Comparison of ENCODE assay signal across 32 mouse cellular contexts in genomic region chr12:56677620-56678019, GRCm38 (mm10). TPM values are rescaled to one million over a fixed set of nuclear protein-coding genes. Genes with fewer than 3 reads are reported as not detected.
DNase-seq lines count a peak whose midpoint lies in the region; ATAC-seq and TF ChIP-seq lines count a peak whose summit lies in the region.
"Had no signal": no experiment of that assay in that cellular context is flagged by ENCODE, and none has a peak within 500 bp of the region (broad histone marks: within the 10 kb centered on the region; RNA-seq: fewer than 3 reads in every experiment).

No protein-coding gene starts in this region.

- H3K9me3 ChIP-seq in G1E (replicated peaks), result no peaks in the 10 kb centered on the region
- H3K9me3 ChIP-seq: embryonic facial prominence, embryonic 10.5 days; embryonic facial prominence, embryonic 13.5 days; forebrain, embryonic 13.5 days; heart, embryonic 10.5 days; heart, embryonic 13.5 days; hindbrain, embryonic 12.5 days; hindbrain, embryonic 15.5 days; intestine, embryonic 15.5 days had no signal

- H3K4me3 ChIP-seq in G1E (ENCODE audit: low read depth, low read length), result no peak overlapping the region
- H3K4me3 ChIP-seq: embryonic facial prominence, embryonic 10.5 days; embryonic facial prominence, embryonic 13.5 days; erythroblast, embryonic 14.5 days; forebrain, embryonic 13.5 days; gastrocnemius, adult 2 months; heart, embryonic 10.5 days; heart, embryonic 13.5 days; hindbrain, embryonic 12.5 days; hindbrain, embryonic 15.5 days; intestine, embryonic 15.5 days had no signal

- no peak for TF ChIP-seq CTCF in G1E (IDR thresholded peaks at IDR 0.05; ENCODE audit: low read depth, low read length)

- H3K36me3 ChIP-seq in G1E (replicated peaks), result no peaks in the 10 kb centered on the region
- H3K36me3 ChIP-seq: embryonic facial prominence, embryonic 10.5 days; embryonic facial prominence, embryonic 13.5 days; heart, embryonic 10.5 days; heart, embryonic 13.5 days; hindbrain, embryonic 12.5 days; hindbrain, embryonic 15.5 days; intestine, embryonic 15.5 days had no signal

- peaks cover 13% of the 10 kb centered on the region for H3K4me1 ChIP-seq in G1E (ENCODE audit: insufficient read depth, low read depth, low read length)

- DNase-seq in 3134 (ENCODE audit: extremely low read depth, insufficient read length, low spot score) (peak; percentile 40), G1E (ENCODE audit: low spot score) (peak; percentile 60), NIH3T3 (ENCODE audit: low read depth) (peak; percentile 6)
- DNase-seq in lung, postnatal 14 days, result no peak
- DNase-seq in lung, postnatal 36 days, result no peak
- no peak for DNase-seq in left cerebral cortex, postnatal 10 days (ENCODE audit: extremely low spot score in 1 of 2, low spot score in 2 of 2)
- DNase-seq in ovary, postnatal 36 days (ENCODE audit: low spot score), result no peak
- DNase-seq: adrenal gland, postnatal 10 days; adrenal gland, postnatal 36 days; cerebellum, adult 18-20 months; cerebellum, adult 9-10 months; cerebellum, postnatal 14 days; gastrocnemius, adult 2 months; gastrocnemius, postnatal 14 days; heart, adult 18-20 months; heart, postnatal 14 days; heart, postnatal 4 days; kidney, adult 18-20 months had no signal

- intact Hi-C loops in left cerebral cortex, postnatal 10 days (cut with DNase I), result no loop called here

- peak; percentile 81 for ATAC-seq in G1E (ENCODE audit: extremely low read depth, insufficient number of reproducible peaks, low FRiP score, poor library complexity, severe bottlenecking)
- ATAC-seq in hematopoietic stem cell, adult 5-6 weeks (replicated peaks in 1 of 2; ENCODE audit: insufficient read depth in 1 of 2, low FRiP score in 2 of 2, low TSS enrichment in 1 of 2, low read depth in 1 of 2, poor library complexity in 2 of 2, severe bottlenecking in 2 of 2), result peak; percentile 96 to 97
- ATAC-seq: forebrain, embryonic 13.5 days; forebrain, embryonic 16.5 days; intestine, embryonic 15.5 days; Patski had no signal

- peaks cover 44% of the 10 kb centered on the region for H3K27me3 ChIP-seq in G1E (ENCODE audit: insufficient read depth, low read length)

RNA-seq across cellular contexts. Expression of gene Pax9, which starts 13.9 kb away (rescaled TPM):
- total RNA-seq in G1E (2014; fragmentation: Nextera tagmentation) (0.45 TPM in 1 of 2 replicates, not detected in the other), G1E (2017) (0.16 and 0.23 TPM in 2 replicates)
- polyA plus RNA-seq in G1E (2012), result 0.04 TPM in 1 of 2 replicates, not detected in the other
- total RNA-seq in hematopoietic stem cell, adult 5-6 weeks (2017), result 0.13 TPM in 1 of 2 replicates, not detected in the other
- total RNA-seq in left cerebral cortex, postnatal 10 days (2021), result not detected
- total RNA-seq: adrenal gland, adult 18-20 months; adrenal gland, postnatal 10 days had no signal
- polyA plus RNA-seq: erythroblast, embryonic 14.5 days; forebrain, embryonic 13.5 days; forebrain, embryonic 16.5 days; frontal cortex, adult 2 months; hindbrain, embryonic 15.5 days; intestine, embryonic 15.5 days had no signal

Comparison
In these comparisons a context has a peak if more than half of its experiments do, and no peak if none do; other contexts are left out.
1. DNase-seq: peak in 3134 (single experiment), G1E (single experiment) and NIH3T3 (single experiment); none in lung, postnatal 14 days (single experiment), lung, postnatal 36 days (single experiment), left cerebral cortex, postnatal 10 days (0 of 2) and ovary, postnatal 36 days (single experiment).